Mouse (Mus musculus) brown adipose tissue, adult 24 weeks (tissue): ENCODE measurements at regions not wholly inside any gene's neighbourhood (a gene's known extent, or its start where the extent isn't known, plus 50 kb on each side); places are given as distances from the start of the nearest gene placed in this dataset.
"Not testable (repeated sequence)": the region's sequence is repeated elsewhere in the genome, so short reads cannot be mapped to it uniquely, and the experiment has no call there.

Source experiments
- H3K27ac ChIP-seq: fragments of 200-500 bp; replicated peaks from 2 replicates; pipeline ENCODE4 v1.5.1; 2012; ENCODE audit warnings: low read depth, mild to moderate bottlenecking, low read length
- H3K4me1 ChIP-seq: fragments of 200-500 bp; 2 replicates; pipeline ENCODE4 v1.6.1; 2012; ENCODE audit warnings: low read length, mixed read lengths; ENCODE audit not compliant: control insufficient read depth, insufficient read depth, insufficient read length
- H3K4me3 ChIP-seq: fragments of 200-500 bp; 2 replicates; pipeline ENCODE4 v1.5.1; 2012; ENCODE audit warnings: low read depth, mild to moderate bottlenecking, low read length, moderate library complexity; ENCODE audit not compliant: insufficient read depth

GRCm38 (mm10) chr5:3141841-3142240 lies 199.4 kb upstream of the Cdk6 start:
- not testable (repeated sequence) for H3K4me3 ChIP-seq, H3K27ac ChIP-seq, H3K4me1 ChIP-seq

GRCm38 (mm10) chr5:3146544-3147295 lies 194.6 kb upstream of the Cdk6 start:
- H3K4me3 ChIP-seq, H3K4me1 ChIP-seq, H3K27ac ChIP-seq: not testable (repeated sequence)

GRCm38 (mm10) chr5:3149886-3150285 lies 191.4 kb upstream of the Cdk6 start:
- not testable (repeated sequence) for H3K4me3 ChIP-seq, H3K27ac ChIP-seq, H3K4me1 ChIP-seq

- H3K4me1 ChIP-seq, H3K4me3 ChIP-seq, H3K27ac ChIP-seq: not testable (repeated sequence)
Measured at GRCm38 (mm10) chr5:3150766-3151165, 190.5 kb upstream of the Cdk6 start.

GRCm38 (mm10) chr5:3151534-3152148 lies 189.6 kb upstream of the Cdk6 start:
- not testable (repeated sequence) for H3K27ac ChIP-seq, H3K4me3 ChIP-seq, H3K4me1 ChIP-seq

- H3K27ac ChIP-seq, H3K4me1 ChIP-seq: not testable (repeated sequence)
- H3K4me3 ChIP-seq, result peak overlapping the region; percentile 38
Measured at GRCm38 (mm10) chr5:3152149-3152865, 189.0 kb upstream of the Cdk6 start.

- H3K27ac ChIP-seq, H3K4me3 ChIP-seq, H3K4me1 ChIP-seq: not testable (repeated sequence)
Measured at GRCm38 (mm10) chr5:3165511-3165910, 175.8 kb upstream of the Cdk6 start.

- not testable (repeated sequence) for H3K27ac ChIP-seq, H3K4me1 ChIP-seq, H3K4me3 ChIP-seq
Measured at GRCm38 (mm10) chr5:3166496-3166895, 174.8 kb upstream of the Cdk6 start.

- H3K27ac ChIP-seq, H3K4me3 ChIP-seq, H3K4me1 ChIP-seq: not testable (repeated sequence)
Measured at GRCm38 (mm10) chr5:3193592-3193991, 147.7 kb upstream of the Cdk6 start.

GRCm38 (mm10) chr5:3197952-3198841 lies 143.1 kb upstream of the Cdk6 start:
- Histone ChIP-seq H3K4me3 (peak overlapping the region; percentile 1; the same call in 1 of the 2 replicates), H3K27ac (peak overlapping the region; percentile 67), H3K4me1 (peaks cover 3% of the 10 kb centered on the region; the same call in 1 of the 2 replicates)

GRCm38 (mm10) chr5:3198869-3199550 lies 142.3 kb upstream of the Cdk6 start:
- Histone ChIP-seq H3K27ac (peak overlapping the region; percentile 67), H3K4me3 (peak overlapping the region; percentile 1; the same call in 1 of the 2 replicates)
- not testable (repeated sequence) for H3K4me1 ChIP-seq

GRCm38 (mm10) chr5:3206160-3206559 lies 135.1 kb upstream of the Cdk6 start:
- H3K4me3 ChIP-seq, H3K27ac ChIP-seq: not testable (repeated sequence)

GRCm38 (mm10) chr5:3208293-3208692 lies 133.0 kb upstream of the Cdk6 start:
- H3K4me1 ChIP-seq, H3K4me3 ChIP-seq: not testable (repeated sequence)

More at GRCm38 (mm10) chr5:3206160-3206559, 135.1 kb upstream of the Cdk6 start:
- H3K4me1 ChIP-seq, result not testable (repeated sequence)

GRCm38 (mm10) chr5:3211284-3211683 lies 130.0 kb upstream of the Cdk6 start:
- H3K27ac ChIP-seq, result no peak overlapping the region
- no peaks in the 10 kb centered on the region for H3K4me1 ChIP-seq
- H3K4me3 ChIP-seq, result no peak overlapping the region

More at GRCm38 (mm10) chr5:3208293-3208692, 133.0 kb upstream of the Cdk6 start:
- H3K27ac ChIP-seq, result not testable (repeated sequence)
